Comparison of ENCODE assay signal across 18 mouse cellular contexts in the genomic region with DNA sequence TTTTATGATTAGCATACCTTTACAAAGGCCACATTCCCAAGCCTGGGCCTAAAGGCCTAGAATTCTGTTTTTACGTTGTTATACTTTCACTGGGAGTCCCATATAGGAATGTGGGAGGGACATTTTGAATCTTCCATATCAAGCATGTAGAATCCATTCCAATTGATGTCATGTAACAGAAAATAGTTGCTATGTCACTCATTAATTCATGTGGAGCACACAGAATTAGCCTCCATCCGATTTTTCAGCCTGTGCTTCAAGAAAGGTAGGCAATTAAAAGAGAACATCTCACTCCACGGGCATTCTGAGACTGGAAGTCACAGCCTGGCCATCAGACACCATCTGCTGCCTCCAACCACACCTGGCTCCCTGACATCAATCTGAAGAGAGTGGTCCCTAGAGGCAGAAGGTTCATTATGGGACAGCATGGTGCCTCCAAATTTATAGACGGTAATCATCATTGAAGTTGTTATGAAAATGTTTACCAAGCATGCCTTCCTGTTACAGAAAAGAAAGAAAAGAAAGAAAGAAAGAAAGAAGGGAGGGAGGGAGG.
DNase-seq lines count a peak whose midpoint lies in the region; ATAC-seq and TF ChIP-seq lines count a peak whose summit lies in the region.
"Had no signal": no experiment of that assay in that cellular context is flagged by ENCODE, and none has a peak within 500 bp of the region (broad histone marks: within the 10 kb centered on the region; RNA-seq: fewer than 3 reads in every experiment).

No protein-coding gene starts in this region.

- no peaks in the 10 kb centered on the region for H3K36me3 ChIP-seq in neural tube, embryonic 13.5 days
- no peaks in the 10 kb centered on the region for H3K36me3 ChIP-seq in intestine, postnatal 0 days (ENCODE audit: control insufficient read depth, insufficient read depth)
- H3K36me3 ChIP-seq: heart, embryonic 10.5 days had no signal

- H3K9ac ChIP-seq in neural tube, embryonic 13.5 days = no peak overlapping the region
- no peak overlapping the region for H3K9ac ChIP-seq in intestine, postnatal 0 days (ENCODE audit: low read depth, low read length)

- no peak for TF ChIP-seq CTCF in intestine, postnatal 0 days (IDR thresholded peaks at IDR 0.05; ENCODE audit: low read depth)

- 30% methylated on average over 4 of the region's 4 CpGs for WGBS in neural tube, embryonic 13.5 days
- WGBS in intestine, postnatal 0 days = 55% methylated on average over 4 of the region's 4 CpGs

- DNase-seq in left cerebral cortex, postnatal 4 days = peak; percentile 33
- DNase-seq in left cerebral cortex, postnatal 10 days (ENCODE audit: extremely low spot score in 1 of 2, low spot score in 2 of 2) = no peak
- peak; percentile 68 for DNase-seq in ZHBTc4 (ENCODE audit: low read depth, low spot score)
- peak; percentile 57 to 59 for DNase-seq in cerebellum, postnatal 10 days
- no peak for DNase-seq in retina, postnatal 1 day
- DNase-seq in heart, postnatal 10 days = no peak
- DNase-seq: adrenal gland, postnatal 36 days; kidney, adult 9 months; kidney, postnatal 25 days; lung, adult 2 months; thymus, postnatal 36 days had no signal

- H3K4me3 ChIP-seq in neural tube, embryonic 13.5 days = no peak overlapping the region
- H3K4me3 ChIP-seq in intestine, postnatal 0 days (ENCODE audit: low read depth, low read length) = no peak overlapping the region
- H3K4me3 ChIP-seq: heart, embryonic 10.5 days had no signal

- H3K27ac ChIP-seq in neural tube, embryonic 13.5 days (replicated peaks) = no peak overlapping the region
- no peak overlapping the region for H3K27ac ChIP-seq in intestine, postnatal 0 days (ENCODE audit: low read depth, low read length)
- H3K27ac ChIP-seq: heart, embryonic 10.5 days had no signal

- no peaks in the 10 kb centered on the region for H3K9me3 ChIP-seq in neural tube, embryonic 13.5 days
- no peaks in the 10 kb centered on the region for H3K9me3 ChIP-seq in intestine, postnatal 0 days (ENCODE audit: control insufficient read depth)
- H3K9me3 ChIP-seq: heart, embryonic 10.5 days had no signal

- H3K27me3 ChIP-seq in neural tube, embryonic 13.5 days = no peaks in the 10 kb centered on the region
- no peaks in the 10 kb centered on the region for H3K27me3 ChIP-seq in intestine, postnatal 0 days (replicated peaks; ENCODE audit: control insufficient read depth, insufficient read depth, low read length)
- H3K27me3 ChIP-seq: Patski had no signal

- H3K4me2 ChIP-seq in neural tube, embryonic 13.5 days = no peak overlapping the region
- H3K4me2 ChIP-seq in intestine, postnatal 0 days (replicated peaks; ENCODE audit: low read depth) = no peak overlapping the region
- H3K4me2 ChIP-seq: liver, embryonic 11.5 days had no signal

- H3K4me1 ChIP-seq in neural tube, embryonic 13.5 days (replicated peaks) = no peaks in the 10 kb centered on the region
- no peaks in the 10 kb centered on the region for H3K4me1 ChIP-seq in intestine, postnatal 0 days (replicated peaks; ENCODE audit: control insufficient read depth, insufficient read depth, low read length)
- H3K4me1 ChIP-seq: heart, embryonic 10.5 days had no signal

- intact Hi-C loops in left cerebral cortex, postnatal 4 days (cut with DNase I) = no loop called here
- intact Hi-C loops in left cerebral cortex, postnatal 10 days (cut with DNase I) = no loop called here
- intact Hi-C loops in heart, postnatal 10 days (cut with DNase I) = no loop called here

- ATAC-seq in neural tube, embryonic 13.5 days (ENCODE audit: low read depth) = peak; percentile 79; the same call in 1 of the 2 replicates
- ATAC-seq in intestine, postnatal 0 days = no peak
- ATAC-seq: forebrain, embryonic 14.5 days; midbrain, embryonic 16.5 days; Patski had no signal

Comparison
In these comparisons a context has a peak if more than half of its experiments do, and no peak if none do; other contexts are left out.
1. DNase-seq: peak in left cerebral cortex, postnatal 4 days (single experiment), ZHBTc4 (single experiment) and cerebellum, postnatal 10 days (2 of 2); none in left cerebral cortex, postnatal 10 days (0 of 2), retina, postnatal 1 day (single experiment) and heart, postnatal 10 days (0 of 2).